Mouse (Mus musculus) heart, adult 8-10 months (tissue): ENCODE results near the gene Pitpnb. TPM values are rescaled to one million over a fixed set of nuclear protein-coding genes. Genes with fewer than 3 reads are reported as not detected.
A peak's percentile ranks its signal among the peaks of the same experiment; 100 is the strongest.

Experiments
- DNase-seq: peaks from one replicate; pipeline ENCODE4 v3.0.0; 2022; ENCODE audit warnings: low spot score
- total RNA-seq, 4 experiments: library from RNA; stranded (reverse); gene quantifications; 2 replicates each; pipeline ENCODE4 v1.2.4; 2022

Gene Pitpnb
- total RNA-seq, 4 experiments from 2014 or later = 36.5 to 43.9 (median 39.8) TPM

DNA sequence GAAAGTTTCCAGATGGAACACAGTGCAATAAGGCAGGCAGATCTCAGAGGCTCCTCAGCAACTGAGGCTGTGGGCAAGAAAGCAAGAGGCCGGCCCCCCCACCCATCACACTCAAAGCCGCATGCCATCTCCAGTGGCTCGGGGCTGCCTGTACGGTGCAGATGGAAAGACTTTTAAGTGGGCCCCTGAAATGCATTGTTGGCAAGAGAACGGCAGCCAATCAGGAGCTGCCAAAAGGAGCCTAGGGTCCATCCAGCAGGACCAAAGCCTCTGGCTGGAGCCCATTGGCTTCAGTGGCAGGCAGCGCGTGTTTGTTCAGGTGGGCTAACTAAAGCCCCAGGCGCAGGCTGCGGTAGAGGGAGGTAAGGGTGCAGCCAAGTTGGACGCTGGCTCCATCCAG, 65.2 kb downstream of the Pitpnb start:
- DNase-seq = no peak

DNA sequence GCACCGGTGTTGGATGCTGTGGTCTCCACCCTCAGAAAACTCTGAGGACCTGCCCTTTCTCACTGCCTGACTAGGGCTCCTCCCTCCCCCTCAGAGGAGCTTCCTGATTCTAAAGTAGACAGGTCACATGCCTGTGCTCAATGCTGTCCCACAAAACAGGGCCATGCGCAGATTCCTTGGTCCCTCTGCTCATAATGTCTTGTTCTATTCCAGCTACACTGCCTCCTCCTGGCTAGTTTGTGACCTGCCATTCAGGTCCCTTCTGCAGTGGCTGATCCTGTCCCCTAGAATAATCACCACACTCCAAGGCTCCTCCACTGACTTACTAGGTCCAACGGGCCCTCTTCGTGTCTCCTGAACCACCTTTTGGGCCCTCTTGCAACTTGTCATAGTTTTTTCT, 65.6 kb downstream of the Pitpnb start:
- DNase-seq = no peak

DNA sequence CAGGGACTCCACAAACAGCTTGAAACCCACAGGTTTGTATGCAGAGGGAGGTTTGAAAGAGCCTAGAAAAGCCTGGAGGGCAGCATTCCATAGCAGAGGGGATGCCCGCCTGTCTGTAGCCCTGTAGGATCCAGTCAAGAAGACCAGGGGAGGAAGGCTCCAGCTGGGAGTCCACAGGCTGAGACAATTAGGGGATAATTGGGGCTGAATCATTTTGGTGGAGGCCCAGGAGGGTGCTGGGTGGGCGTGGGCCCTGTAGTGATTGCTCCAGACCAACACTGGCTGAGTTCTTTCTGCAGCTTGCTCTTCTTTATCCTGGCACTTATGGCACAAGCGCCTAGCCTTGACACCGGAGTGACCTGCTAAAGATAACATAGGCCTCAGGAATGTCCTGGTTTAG, 67.9 kb downstream of the Pitpnb start:
- DNase-seq = no peak

DNA sequence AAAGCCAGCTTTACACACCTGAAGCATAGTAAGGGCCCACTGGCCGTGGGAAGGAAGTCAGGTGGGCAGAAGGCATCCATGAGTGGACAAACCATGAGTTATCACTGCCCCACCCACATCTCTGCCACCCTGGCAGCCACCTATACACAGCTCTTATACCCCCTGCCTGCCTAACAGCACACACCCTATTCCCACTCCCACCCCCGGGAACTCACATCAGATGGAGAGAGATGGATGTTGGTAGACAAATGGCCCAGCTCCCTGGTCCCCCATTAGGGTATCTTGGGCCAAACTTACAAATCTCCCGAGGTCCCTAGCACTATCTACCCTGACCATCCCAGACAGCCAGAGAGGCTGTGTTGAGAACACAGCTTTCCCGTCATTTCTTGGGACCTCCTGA, 68.7 kb downstream of the Pitpnb start:
- no peak for DNase-seq

DNA sequence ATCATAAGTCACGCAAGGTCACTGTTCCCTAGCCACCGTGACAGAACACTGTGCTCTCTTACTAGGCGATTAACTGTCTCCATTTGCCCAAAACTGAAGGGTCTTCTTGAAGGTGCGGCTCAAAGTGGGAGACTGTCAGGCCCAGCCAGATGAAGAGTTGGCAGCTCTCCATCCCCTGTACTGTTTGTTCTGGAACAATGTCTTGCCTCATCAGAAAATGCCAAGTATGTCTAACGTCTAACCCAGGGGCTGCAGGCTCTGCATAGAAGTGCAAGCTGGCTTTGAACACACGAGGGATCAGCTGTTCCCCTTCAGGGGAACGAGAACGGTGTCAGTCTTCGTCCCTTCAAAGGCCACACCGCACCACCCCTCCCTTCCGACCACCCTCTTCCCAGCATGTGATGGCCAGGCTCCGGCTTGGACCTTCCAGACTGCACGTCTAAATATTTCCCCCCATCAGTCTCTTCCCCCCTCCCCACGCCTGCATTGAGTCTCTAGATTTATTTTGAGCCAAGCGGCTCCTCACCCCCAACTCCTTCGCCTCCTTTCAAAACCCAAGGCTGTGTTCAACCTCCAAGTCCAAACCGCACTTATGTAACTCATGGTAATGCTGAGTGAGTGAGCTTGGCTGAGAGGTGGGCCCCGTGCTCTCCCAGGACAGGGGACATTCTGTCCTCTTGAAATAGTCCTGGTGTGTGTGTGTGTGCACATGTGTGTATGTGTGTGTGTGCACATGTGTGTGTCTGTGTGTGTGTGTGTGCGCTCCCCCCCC, 71.5 kb downstream of the Pitpnb start:
- DNase-seq = no peak

DNA sequence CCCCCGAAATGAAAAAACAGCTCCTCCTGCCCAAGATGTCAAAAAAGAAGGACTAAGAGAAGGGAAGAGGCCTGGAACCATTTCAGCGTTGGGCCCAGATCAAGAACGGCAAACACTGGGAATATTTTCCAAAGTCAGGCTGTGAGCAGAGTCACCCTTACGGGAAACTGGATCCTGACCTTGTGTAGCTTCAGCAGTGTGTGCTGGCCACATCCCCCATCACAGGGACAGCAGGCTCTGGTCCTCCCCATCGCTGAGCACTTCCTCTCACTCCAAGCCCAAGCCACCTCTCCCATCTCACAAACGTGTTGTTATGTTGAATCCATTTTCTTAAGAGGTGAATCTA, 72.1 kb downstream of the Pitpnb start:
- no peak for DNase-seq

DNA sequence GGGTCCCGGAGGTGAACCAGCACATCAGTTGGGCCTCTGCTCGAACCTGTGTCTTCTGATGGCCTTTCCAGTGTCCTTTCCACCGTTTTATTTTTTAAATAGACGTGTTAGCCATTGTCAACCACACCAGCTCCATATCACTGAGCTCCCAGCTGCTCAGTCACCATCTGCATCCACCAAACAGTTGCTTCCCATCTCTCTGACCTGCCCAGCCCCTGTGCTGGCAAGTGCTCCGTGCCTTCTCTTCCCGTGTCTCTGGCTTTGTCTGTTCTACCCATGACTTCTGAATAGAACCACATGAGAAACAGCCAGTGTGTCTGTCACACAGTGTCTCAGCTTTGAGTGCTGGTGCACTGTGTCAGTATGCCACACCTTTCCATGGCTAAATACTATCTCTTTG, 74.2 kb downstream of the Pitpnb start:
- no peak for DNase-seq

DNA sequence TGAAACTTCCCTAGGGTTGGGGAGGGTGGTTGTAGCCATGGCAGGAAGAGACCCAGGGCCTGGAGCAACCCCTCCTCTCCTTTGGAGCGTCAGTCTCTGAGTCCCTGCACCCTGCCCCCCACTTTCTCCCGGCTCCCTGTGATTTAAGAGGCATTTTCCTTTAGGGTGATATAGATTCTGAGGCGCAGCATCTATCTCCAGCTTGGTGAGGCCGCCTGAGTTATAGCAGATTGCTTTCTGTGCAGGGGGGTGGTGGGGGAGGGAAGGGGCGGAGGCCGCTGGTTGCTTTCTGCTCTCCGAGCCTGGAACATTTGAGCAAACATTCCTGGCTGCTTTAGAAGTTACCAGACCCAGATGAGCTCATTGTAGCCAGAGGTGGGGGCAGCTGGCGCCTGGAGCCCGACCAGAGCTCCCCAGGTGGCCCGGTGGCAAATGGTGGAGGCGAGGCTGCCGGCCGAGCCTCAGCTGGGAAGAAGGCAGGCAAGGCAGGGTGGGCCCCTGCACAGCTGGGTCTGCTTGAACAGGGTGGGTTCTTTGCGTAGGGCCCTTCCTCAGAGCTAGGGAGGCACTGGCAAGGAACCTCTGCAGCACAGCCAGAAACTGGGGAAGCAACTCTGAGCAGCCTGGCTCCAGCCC, 78.0 kb downstream of the Pitpnb start:
- DNase-seq = no peak

DNA sequence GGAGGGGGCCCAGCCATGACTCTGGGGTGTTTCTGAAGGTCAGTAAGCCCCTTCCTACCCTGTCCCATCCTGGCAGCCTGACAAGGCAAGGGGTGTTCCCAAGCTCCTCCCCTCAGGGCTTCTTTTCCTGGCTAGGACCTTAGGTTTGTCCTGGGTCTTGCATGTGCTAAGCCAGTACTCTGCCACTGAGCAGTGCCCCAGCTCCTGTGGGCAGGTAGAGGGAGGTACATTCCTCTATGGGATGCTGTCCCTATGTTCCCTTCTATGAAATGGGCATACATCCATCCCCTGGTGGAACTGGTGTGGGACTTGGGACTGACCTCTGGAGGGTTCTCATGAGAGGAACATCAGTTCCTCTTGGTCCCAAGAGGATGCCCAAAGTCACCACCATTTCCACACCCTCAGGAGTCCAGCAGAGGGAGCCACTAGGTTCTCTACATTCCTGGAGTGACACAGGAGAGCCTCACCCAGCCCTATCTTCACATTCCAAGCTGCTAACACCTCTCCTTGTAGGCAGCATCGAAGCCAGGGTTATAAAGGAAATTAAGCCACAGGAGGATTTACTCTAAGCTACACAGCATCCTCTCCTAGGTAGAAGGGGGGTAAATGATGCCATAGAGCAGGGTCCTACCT, 79.0 kb downstream of the Pitpnb start:
- no peak for DNase-seq

DNA sequence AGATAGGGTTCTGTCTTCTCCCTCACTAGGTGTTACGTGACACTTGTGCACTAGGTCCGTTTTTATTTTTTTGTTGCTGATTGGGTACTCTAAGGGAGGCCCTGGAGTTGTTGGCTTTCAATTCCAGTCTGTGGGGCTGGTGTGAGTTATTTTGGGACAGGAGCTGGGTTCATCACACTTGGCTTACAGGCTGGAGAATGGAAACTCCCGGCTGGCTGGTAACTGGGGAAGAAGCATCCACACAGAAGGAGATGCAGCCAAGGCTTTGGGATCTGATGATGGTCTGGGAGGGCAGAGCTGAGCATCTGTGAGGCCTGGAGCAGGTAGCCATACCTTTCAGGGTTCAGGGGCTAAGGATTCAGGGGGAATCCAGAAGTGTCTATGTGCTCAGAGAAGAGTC, 80.1 kb downstream of the Pitpnb start:
- no peak for DNase-seq

DNA sequence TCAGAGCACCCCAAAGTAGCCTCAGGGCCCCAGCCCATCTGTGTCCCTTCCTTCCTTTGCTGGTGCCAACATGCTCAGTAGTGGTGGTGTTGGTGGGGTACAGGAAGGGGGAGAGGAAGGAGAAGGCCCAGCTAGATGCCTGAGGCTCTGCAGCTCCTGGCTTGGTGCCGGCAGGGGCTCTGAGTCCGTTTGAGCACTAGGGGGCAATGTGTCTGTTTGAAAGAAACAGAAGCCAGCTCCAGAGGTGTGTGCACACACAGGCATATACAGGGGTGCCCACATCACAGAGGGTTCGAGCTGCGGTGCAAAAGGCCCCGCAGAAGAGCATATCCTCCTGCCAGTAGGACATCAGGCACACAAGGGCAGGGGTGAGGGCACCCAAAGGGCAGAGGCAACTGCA, 83.6 kb downstream of the Pitpnb start:
- DNase-seq = peak; percentile 82

DNA sequence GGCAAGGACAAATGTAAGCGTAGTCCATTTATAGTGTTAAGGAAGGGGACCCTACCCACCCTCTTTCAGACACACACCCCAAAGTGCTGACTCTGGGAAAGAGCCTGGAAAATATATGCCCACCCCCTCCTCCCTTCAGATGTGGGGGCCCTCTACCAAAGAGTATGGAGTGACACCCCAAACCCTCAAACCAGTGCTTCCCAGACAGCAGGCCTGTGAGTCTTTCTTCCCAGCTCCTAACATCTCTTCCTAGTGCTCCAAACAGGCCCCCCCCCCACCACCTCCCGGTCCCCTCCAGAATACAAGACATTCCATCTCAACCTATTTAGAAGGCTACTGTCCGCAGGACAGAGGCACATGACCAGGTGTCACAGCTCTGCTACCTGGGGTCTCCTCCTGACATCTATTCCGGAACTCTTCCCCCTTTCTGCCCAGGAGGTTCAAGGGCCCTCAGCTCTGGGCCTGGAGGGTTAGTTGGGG, 84.2 kb downstream of the Pitpnb start:
- DNase-seq = no peak

DNA sequence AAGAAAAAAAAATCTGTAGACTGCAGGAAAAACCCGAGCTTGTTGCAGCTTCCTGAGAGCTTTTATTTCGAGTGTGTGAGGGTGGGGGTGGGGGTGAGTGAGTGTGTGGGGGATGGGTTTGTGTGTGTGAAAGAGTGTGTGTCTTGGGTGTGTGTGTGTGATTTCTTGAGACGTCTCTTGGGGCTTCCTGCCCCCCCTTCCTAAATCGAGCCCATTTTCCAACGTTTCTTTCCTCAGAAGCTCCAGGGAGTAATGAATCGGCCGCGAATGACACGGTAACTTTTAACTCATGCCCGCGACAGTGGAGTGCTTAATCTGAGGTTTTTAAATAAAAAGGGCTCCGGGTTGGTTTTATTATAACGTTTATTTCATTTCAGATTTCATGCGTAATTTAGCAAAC, 85.0 kb downstream of the Pitpnb start:
- DNase-seq = no peak

DNA sequence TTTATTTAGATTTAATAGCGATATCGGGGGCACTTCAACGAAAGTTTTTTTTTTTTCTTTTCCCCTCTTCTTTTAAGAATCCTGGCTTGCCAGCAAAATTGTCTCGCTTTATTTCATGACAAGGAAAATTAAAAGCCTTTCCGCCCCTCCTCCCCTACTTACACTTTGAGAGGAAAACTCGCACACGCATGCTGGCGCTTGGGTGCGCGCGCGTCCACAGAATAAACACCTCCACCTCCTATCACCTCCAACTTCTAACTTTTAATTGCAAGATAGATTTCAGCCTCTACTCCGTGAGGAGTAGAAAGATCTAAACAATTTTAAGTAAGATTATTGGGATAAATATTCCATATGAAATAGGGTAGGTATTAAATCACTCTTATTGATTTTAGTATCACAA, 85.5 kb downstream of the Pitpnb start:
- no peak for DNase-seq

DNA sequence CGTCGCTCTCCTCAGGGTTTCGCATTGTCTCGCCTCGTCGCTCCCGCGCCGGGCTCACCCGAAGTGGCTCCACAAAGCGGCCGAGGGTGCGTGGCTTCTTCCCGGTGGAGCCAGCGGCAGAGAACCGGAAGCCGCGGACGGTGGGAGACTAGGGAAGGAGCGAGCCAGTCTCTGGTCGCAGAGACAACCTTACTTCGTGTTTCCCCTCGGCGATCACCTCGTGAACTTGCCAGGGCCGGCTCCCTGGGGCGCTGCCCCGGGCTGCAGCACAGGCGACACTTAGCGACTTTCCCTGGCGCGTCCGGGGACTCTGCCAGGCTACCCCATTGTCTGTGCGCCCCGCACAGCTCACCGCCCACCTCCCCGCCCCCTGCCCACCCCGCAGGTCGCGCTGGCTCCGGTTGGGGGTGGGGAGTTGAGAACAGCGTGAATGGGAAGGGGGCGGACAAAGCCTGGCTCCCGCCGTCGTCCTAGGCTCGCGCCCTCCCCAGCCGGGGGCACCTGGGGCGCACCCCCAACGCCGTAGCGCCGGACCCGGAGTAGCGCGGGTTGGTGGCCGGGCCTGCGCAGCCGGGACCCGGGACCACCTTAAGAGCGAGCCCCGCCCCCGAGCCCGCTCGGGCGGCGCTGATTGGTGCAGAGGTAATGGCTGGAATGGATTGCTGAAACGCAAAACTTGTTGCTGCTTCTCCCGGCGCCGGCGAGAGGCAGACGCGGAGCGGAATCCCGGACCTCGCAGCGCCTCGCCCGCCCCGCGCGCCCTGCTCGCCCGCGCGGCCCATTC, 86.2 kb downstream of the Pitpnb start, which contains the start of gene Mn1:
Gene Mn1 (plus strand): TSS at position 772 of the 784 bp plus-strand sequence.
- peak; percentile 91 for DNase-seq

DNA sequence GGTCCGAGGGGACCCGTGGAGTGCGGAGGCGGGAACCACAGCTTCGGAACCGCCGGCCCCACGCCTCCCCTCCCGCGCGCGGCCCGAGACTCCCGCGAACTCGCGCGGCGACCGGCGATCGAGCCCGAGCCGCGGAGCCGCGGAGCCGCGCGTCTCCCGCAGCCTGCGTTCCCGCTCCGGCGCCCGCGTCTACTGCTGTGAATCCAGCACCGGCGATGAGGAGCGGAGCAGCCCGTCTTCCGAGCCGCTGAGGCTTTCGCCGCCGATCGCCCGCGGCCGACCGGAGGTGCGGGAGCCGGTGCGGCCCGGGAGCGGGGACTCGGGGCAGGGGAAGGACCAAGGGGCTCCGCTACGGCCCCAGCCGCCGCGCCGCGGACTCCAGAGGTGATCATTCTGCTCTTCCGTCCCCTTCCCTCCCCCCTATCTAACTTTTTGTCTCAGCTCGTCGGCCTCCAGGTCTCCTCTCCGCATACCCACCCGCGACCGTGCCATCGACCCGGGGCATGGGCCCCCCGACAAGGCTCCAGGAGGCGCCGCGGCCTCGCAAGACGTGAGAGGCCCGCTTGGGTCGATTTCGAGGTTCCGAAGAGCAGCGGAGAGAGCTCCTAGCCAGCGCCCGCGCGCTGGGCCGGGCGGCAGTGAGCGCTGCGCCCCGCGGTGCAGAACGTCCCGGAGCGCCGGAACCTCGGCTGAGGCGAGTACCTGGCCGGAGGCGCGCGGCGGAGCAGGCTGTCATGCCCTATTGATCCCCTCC, 87.0 kb downstream of the Pitpnb start:
- DNase-seq = no peak

DNA sequence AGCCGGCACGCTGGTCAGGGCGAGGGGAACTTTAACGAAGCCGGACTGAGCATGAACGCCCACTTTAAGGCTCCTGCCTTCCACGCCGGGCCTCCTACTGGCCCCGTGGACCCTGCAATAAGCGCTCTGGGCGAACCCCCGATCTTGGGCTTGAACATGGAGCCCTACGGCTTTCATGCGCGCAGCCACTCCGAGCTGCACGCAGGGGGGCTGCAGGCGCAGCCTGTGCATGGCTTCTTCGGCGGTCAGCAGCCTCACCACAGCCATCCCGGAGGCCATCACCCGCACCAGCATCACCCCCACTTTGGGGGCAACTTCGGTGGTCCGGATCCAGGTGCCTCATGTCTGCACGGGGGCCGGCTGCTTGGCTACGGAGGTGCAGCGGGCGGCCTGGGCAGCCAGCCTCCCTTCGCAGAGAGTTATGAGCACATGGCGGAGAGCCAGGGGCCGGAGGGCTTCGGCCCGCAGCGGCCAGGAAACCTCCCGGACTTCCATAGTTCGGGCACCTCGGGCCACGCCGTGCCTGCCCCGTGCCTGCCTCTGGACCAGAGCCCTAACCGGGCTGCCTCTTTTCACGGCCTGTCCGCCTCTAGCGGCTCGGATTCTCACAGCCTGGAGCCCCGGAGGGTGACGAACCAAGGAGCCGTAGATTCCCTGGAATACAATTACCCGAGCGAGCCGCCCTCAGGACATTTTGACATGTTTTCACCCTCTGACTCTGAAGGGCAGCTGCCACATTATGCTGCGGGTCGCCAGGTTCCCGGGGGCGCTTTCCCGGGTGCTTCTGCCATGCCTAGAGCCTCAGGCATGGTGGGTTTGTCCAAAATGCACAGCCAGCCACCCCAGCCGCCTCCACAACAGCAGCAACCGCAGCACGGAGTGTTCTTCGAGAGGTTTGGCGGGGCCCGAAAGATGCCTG, 87.9 kb downstream of the Pitpnb start:
- no peak for DNase-seq

DNA sequence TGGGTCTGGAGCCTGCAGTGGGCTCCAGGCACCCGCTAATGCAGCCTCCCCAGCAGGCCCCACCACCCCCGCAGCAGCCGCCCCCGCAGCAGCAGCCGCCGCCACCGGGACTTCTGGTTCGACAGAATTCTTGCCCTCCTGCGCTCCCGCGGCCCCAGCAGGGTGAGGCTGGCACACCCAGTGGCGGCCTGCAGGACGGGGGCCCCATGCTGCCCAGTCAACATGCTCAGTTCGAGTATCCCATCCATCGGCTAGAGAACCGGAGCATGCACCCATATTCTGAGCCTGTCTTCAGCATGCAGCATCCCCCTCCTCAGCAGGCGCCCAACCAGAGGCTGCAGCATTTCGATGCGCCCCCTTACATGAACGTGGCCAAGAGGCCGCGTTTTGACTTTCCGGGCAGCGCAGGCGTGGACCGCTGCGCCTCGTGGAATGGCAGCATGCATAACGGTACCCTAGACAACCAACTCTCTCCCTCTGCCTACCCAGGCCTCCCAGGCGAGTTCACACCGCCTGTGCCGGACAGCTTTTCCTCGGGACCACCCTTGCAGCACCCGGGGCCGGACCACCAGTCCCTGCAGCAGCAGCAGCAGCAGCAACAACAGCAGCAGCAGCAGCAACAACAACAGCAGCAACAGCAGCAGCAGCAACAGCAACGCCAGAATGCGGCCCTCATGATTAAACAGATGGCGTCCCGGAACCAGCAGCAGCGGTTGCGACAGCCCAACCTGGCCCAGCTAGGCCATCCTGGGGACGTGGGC, 88.7 kb downstream of the Pitpnb start:
- no peak for DNase-seq

DNA sequence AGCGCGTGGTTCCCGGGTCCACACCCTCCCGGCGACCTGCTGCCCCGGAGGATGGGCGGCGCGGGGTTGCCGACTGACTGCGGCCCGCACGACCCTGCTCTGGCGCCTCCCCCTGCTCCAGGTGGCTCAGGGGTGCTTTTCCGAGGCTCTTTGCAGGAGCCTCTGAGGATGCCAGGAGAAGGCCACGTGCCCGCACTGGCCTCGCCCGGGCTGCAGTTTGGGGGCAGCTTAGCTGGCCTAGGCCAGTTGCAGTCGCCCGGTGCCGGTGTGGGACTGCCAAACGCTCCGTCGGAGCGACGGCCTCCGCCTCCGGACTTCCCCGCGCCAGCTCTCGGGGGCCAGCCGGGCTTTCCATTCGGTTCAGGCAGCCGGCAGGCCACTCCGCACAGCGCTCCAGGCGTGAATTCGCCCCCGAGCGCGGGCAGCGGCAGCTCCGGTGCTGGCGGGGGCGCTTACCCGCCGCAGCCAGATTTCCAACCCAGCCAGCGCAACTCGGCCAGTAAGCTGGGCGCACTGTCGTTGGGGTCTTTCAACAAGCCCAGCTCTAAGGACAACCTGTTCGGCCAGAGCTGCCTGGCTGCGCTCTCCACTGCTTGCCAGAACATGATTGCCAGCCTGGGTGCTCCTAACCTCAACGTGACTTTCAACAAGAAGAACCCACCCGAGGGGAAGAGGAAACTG, 89.6 kb downstream of the Pitpnb start:
- DNase-seq = no peak
